Mouse (Mus musculus) adrenal gland, adult 10 weeks (tissue): Measurements from ENCODE around the gene Abhd14b. TPM values are rescaled to one million over a fixed set of nuclear protein-coding genes. Genes with fewer than 3 reads are reported as not detected.

Experiments used
- polyA plus RNA-seq: library from polyadenylated mRNA; stranded (reverse); fragments of 350-450 nt; fragmentation: Illumina TruSeq; extraction: RNeasy Lipid Tissue Mini Kit (QIAGEN cat#74804); gene quantifications from one replicate; pipeline ENCODE4 v1.2.3, GENCODE M21; 2014; ENCODE audit warnings: low read depth, low replicate concordance

The Abhd14b gene
- polyA plus RNA-seq = 17.8 TPM

GRCm38 (mm10) chr9:106447348-106447747 lies at the start of gene Abhd14b, which contains the start of gene Abhd14a:
Gene Abhd14b, plus strand, starts transcription at chr9:106447459.
Gene Abhd14a, minus strand, starts transcription at chr9:106447678.

GRCm38 (mm10) chr9:106429221-106430014 lies 17.8 kb upstream of the Abhd14b start, which contains the start of gene Rpl29:
Gene Rpl29, plus strand, starts transcription at chr9:106429454.

DNA sequence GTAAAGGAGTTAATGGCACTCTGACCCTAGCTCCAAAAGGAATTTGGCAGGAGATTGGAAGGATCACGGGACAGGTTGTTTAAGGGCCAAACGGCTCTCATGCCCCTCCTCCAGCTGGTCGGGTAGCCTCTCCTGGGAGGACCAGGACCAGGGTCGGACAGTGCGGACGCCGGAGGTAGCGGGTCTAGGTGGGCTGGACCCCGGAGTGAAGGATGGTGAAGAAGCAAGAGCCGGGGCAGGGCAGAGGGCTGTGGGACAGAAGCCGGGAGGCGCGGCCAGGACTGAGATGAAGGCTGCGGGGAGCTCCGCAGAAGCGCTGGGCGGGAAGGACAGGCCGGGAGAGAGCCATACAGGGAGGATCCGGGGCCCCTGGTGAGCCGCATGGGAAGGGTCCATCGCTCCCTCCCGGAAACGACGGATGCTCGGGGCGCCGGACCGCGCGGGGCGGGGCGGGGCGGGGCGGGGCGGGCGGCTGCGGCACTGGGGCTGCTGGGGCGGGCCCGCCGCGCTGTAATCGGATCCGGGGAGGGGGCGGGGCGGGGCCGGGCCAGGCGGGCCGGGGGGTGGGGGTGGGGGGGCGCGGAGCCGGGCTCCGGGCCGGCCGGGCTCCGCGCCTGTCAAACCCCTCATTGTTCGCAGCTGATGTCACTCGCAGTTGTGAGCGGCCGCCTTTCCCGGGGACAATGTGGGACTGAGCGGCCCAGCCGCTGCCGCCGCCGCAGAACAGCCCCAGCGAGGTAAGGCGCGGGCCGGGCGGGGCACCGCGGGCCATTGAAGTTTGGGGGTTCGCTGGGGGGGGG lies 6.2 kb downstream of the Abhd14b start, which contains the start of gene Pcbp4:
TSS of gene Pcbp4 (plus strand) at position 21 of the 800 bp plus-strand sequence.

GRCm38 (mm10) chr9:106465571-106466200 lies 18.4 kb downstream of the Abhd14b start, which contains the start of gene Gpr62:
Gene Gpr62, minus strand, starts transcription at chr9:106465938.

GRCm38 (mm10) chr9:106475663-106476001 lies 28.4 kb downstream of the Abhd14b start, which contains the start of gene Rrp9:
Gene Rrp9, plus strand, starts transcription at chr9:106475963.

DNA sequence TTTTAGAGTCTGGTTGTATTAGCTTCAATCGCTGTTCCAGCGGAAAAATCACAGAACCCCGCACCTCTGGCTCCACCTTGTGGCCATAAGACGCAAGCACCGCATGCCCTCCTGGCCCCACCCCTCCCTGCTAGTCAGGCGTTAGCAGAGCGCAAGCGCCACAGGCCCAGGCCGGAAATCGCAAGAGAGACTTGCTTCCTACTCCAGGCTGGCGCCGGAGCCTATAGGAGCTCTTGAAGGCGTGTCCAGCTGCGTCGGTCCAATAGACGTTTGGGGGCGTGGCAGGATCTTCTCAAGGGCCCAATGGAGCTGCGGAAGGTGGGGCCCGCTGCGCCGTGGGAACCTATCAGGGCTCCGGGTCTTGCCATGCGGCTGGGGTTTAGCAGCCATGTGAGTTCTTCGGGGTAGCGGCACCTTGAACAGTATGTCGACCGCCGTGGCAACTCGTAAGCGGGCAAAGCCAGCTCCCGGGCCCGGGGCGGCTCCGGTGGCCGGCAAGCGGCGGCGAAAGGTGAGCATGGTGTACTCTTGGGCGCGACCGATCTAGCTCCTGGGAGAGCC lies 29.7 kb downstream of the Abhd14b start, which contains the start of gene Parp3:
TSS of gene Parp3 (minus strand) at position 26 of the 561 bp plus-strand sequence.

DNA sequence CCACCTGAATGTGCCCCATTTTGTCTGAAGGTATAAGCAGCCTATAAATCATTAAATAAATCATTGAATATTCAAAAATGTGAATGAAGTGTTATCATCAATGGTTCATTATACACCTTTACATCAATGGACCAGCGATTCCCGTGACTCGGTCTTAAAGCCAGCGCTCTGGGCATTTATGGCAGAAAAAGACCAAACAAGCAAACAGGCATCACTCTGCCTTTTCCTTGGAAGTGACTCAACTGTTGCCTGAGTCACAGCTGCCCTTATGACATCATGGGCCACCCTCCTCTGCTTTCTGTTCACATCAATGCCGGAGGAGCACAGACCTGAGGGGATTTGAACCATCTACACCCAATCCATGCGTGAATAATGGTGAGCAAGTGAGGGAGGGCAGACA lies 52.4 kb downstream of the Abhd14b start, which contains the start of gene Iqcf1:
TSS of gene Iqcf1 (plus strand) at position 301 of the 400 bp plus-strand sequence.

Other genes with a start within 250 kb of the Abhd14b start
- 10.9 TPM for gene Ppm1m, start 247.7 kb upstream of the Abhd14b start, polyA plus RNA-seq
- 1.7 TPM for gene Twf2, start 244.4 kb upstream of the Abhd14b start, polyA plus RNA-seq
- not detected for gene Tlr9, start 224.9 kb upstream of the Abhd14b start, polyA plus RNA-seq
- 319 TPM for gene Alas1, start 198.8 kb upstream of the Abhd14b start, polyA plus RNA-seq
- not detected for gene Poc1a, start 166.4 kb upstream of the Abhd14b start, polyA plus RNA-seq
- gene Dusp7, start 78.8 kb upstream of the Abhd14b start, polyA plus RNA-seq = 13.1 TPM
- gene Rpl29, start 18.0 kb upstream of the Abhd14b start, polyA plus RNA-seq = 28.9 TPM
- 0.82 TPM for gene Acy1, start 9.1 kb upstream of the Abhd14b start, polyA plus RNA-seq
- 1.0 TPM for gene Abhd14a, start 219 bp downstream of the Abhd14b start, polyA plus RNA-seq
- gene Pcbp4, start 5.8 kb downstream of the Abhd14b start, polyA plus RNA-seq = not detected
- not detected for gene Gpr62, start 18.5 kb downstream of the Abhd14b start, polyA plus RNA-seq
- gene Rrp9, start 28.5 kb downstream of the Abhd14b start, polyA plus RNA-seq = not detected
- gene Parp3, start 29.5 kb downstream of the Abhd14b start, polyA plus RNA-seq = 16.7 TPM
- not detected for gene Iqcf1, start 52.5 kb downstream of the Abhd14b start, polyA plus RNA-seq
- gene Iqcf5, start 67.1 kb downstream of the Abhd14b start, polyA plus RNA-seq = not detected
- gene Iqcf3, start 114.2 kb downstream of the Abhd14b start, polyA plus RNA-seq = not detected
- not detected for gene Iqcf4, start 123.5 kb downstream of the Abhd14b start, polyA plus RNA-seq
- not detected for gene Iqcf6, start 179.1 kb downstream of the Abhd14b start, polyA plus RNA-seq
- gene Grm2, start 208.6 kb downstream of the Abhd14b start, polyA plus RNA-seq = not detected
- gene Tex264, start 238.5 kb downstream of the Abhd14b start, polyA plus RNA-seq = 16.4 TPM